Mouse (Mus musculus): ENCODE measurements around the gene Sprr2d. TPM values are rescaled to one million over a fixed set of nuclear protein-coding genes. Genes with fewer than 3 reads are reported as not detected.

The Sprr2d gene
- polyA plus RNA-seq, 1 experiment from 2014 or later, result not detected

- TF ChIP-seq CTCF (IDR thresholded peaks at IDR 0.05; ENCODE audit: low read depth), result no peak
- no peaks in the 10 kb centered on the region for H3K4me1 ChIP-seq (replicated peaks; ENCODE audit: insufficient read depth, low read length)
- H3K4me3 ChIP-seq (replicated peaks; ENCODE audit: low read depth, low read length), result no peak within 1 kb of the TSS
- no peaks in the 10 kb centered on the region for H3K9me3 ChIP-seq (replicated peaks; ENCODE audit: low read length)
- 64% methylated on average over 3 of the region's 3 CpGs for WGBS
- no peak for ATAC-seq (replicated peaks; ENCODE audit: low FRiP score, low read depth)
- H3K4me2 ChIP-seq (ENCODE audit: low read length), result no peak within 1 kb of the TSS
- no peak for DNase-seq (ENCODE audit: low spot score)
- no peak within 1 kb of the TSS for H3K9ac ChIP-seq (ENCODE audit: low read depth, low read length)
- H3K36me3 ChIP-seq (ENCODE audit: insufficient read depth, low read length), result no peaks in the 10 kb centered on the region
- H3K27ac ChIP-seq, result no peak within 1 kb of the TSS
- H3K27me3 ChIP-seq (ENCODE audit: insufficient read depth, low read length), result no peaks in the 10 kb centered on the region
These were observed 25.9 kb downstream of the Sprr2d start, which contains the start of gene Sprr2f for GRCm38 (mm10) chr3:92364887-92365286. Gene Sprr2f (plus strand): TSS chr3:92365187.

- Histone ChIP-seq H3K4me2 (ENCODE audit: low read length) (no peak overlapping the region), H3K27ac (no peak overlapping the region), H3K9me3 (replicated peaks; ENCODE audit: low read length) (no peaks in the 10 kb centered on the region), H3K4me3 (replicated peaks; ENCODE audit: low read depth, low read length) (no peak overlapping the region), H3K9ac (ENCODE audit: low read depth, low read length) (no peak overlapping the region), H3K27me3 (ENCODE audit: insufficient read depth, low read length) (no peaks in the 10 kb centered on the region), H3K36me3 (ENCODE audit: insufficient read depth, low read length) (no peaks in the 10 kb centered on the region), H3K4me1 (replicated peaks; ENCODE audit: insufficient read depth, low read length) (no peaks in the 10 kb centered on the region)
- ATAC-seq (replicated peaks; ENCODE audit: low FRiP score, low read depth) (no peak), DNase-seq (ENCODE audit: low spot score) (no peak)
- 81% methylated on average over 2 of the region's 2 CpGs for WGBS
- TF ChIP-seq CTCF (IDR thresholded peaks at IDR 0.05; ENCODE audit: low read depth), result no peak
These were observed 34.7 kb downstream of the Sprr2d start for GRCm38 (mm10) chr3:92373613-92374012.

- Histone ChIP-seq H3K9me3 (replicated peaks; ENCODE audit: low read length) (no peaks in the 10 kb centered on the region), H3K27ac (no peak within 1 kb of the TSS), H3K4me2 (ENCODE audit: low read length) (no peak within 1 kb of the TSS), H3K4me1 (replicated peaks; ENCODE audit: insufficient read depth, low read length) (no peaks in the 10 kb centered on the region), H3K36me3 (ENCODE audit: insufficient read depth, low read length) (no peaks in the 10 kb centered on the region), H3K27me3 (ENCODE audit: insufficient read depth, low read length) (no peaks in the 10 kb centered on the region), H3K9ac (ENCODE audit: low read depth, low read length) (no peak within 1 kb of the TSS), H3K4me3 (replicated peaks; ENCODE audit: low read depth, low read length) (no peak within 1 kb of the TSS)
- no peak for ATAC-seq (replicated peaks; ENCODE audit: low FRiP score, low read depth)
- DNase-seq (ENCODE audit: low spot score), result no peak
- TF ChIP-seq CTCF (IDR thresholded peaks at IDR 0.05; ENCODE audit: low read depth), result no peak
- WGBS, result 74% methylated on average over 1 of the region's 1 CpGs
These were observed 46.4 kb downstream of the Sprr2d start, which contains the start of gene Sprr2h for GRCm38 (mm10) chr3:92385385-92385784. Gene Sprr2h (plus strand): TSS chr3:92385685.

Other genes with a start within 250 kb of the Sprr2d start
- gene Prr9, start 215.2 kb upstream of the Sprr2d start, polyA plus RNA-seq (2015; fragmentation: Nextera tagmentation; extraction: Ambion mirVana), result not detected in 2 replicates
- gene Lelp1, start 196.4 kb upstream of the Sprr2d start, polyA plus RNA-seq (2015; fragmentation: Nextera tagmentation; extraction: Ambion mirVana), result not detected in 2 replicates
- 0.05 and 0.50 TPM in 2 replicates for gene Sprr2a1, start 123.3 kb upstream of the Sprr2d start, polyA plus RNA-seq (2015; fragmentation: Nextera tagmentation; extraction: Ambion mirVana)
- 9.6 and 27.3 TPM in 2 replicates for gene Sprr2a2, start 123.2 kb upstream of the Sprr2d start, polyA plus RNA-seq (2015; fragmentation: Nextera tagmentation; extraction: Ambion mirVana)
- 1.2 and 6.0 TPM in 2 replicates for gene Sprr2a3, start 53.7 kb upstream of the Sprr2d start, polyA plus RNA-seq (2015; fragmentation: Nextera tagmentation; extraction: Ambion mirVana)
- gene Sprr2b, start 22.5 kb upstream of the Sprr2d start, polyA plus RNA-seq (2015; fragmentation: Nextera tagmentation; extraction: Ambion mirVana), result not detected in 2 replicates
- not detected in 2 replicates for gene Sprr2e, start 13.0 kb downstream of the Sprr2d start, polyA plus RNA-seq (2015; fragmentation: Nextera tagmentation; extraction: Ambion mirVana)
- gene Sprr2f, start 26.0 kb downstream of the Sprr2d start, polyA plus RNA-seq (2015; fragmentation: Nextera tagmentation; extraction: Ambion mirVana), result 30.3 and 58.0 TPM in 2 replicates
- not detected in 2 replicates for gene Sprr2h, start 46.5 kb downstream of the Sprr2d start, polyA plus RNA-seq (2015; fragmentation: Nextera tagmentation; extraction: Ambion mirVana)
- not detected in 2 replicates for gene Sprr2i, start 68.9 kb downstream of the Sprr2d start, polyA plus RNA-seq (2015; fragmentation: Nextera tagmentation; extraction: Ambion mirVana)
- not detected in 2 replicates for gene Sprr2j-ps, start 78.9 kb downstream of the Sprr2d start, polyA plus RNA-seq (2015; fragmentation: Nextera tagmentation; extraction: Ambion mirVana)
- 9.6 and 10.3 TPM in 2 replicates for gene Gm9774, start 90.3 kb downstream of the Sprr2d start, polyA plus RNA-seq (2015; fragmentation: Nextera tagmentation; extraction: Ambion mirVana)
- gene Sprr2k, start 93.4 kb downstream of the Sprr2d start, polyA plus RNA-seq (2015; fragmentation: Nextera tagmentation; extraction: Ambion mirVana), result not detected in 2 replicates
- not detected in 2 replicates for gene Sprr1b, start 99.6 kb downstream of the Sprr2d start, polyA plus RNA-seq (2015; fragmentation: Nextera tagmentation; extraction: Ambion mirVana)
- 0.11 TPM in 1 of 2 replicates, not detected in the other for gene Sprr3, start 119.6 kb downstream of the Sprr2d start, polyA plus RNA-seq (2015; fragmentation: Nextera tagmentation; extraction: Ambion mirVana)
- gene Sprr1a, start 146.8 kb downstream of the Sprr2d start, polyA plus RNA-seq (2015; fragmentation: Nextera tagmentation; extraction: Ambion mirVana), result 96.3 and 137 TPM in 2 replicates
- gene Sprr4, start 161.4 kb downstream of the Sprr2d start, polyA plus RNA-seq (2015; fragmentation: Nextera tagmentation; extraction: Ambion mirVana), result not detected in 2 replicates
- gene 2310046K23Rik, start 195.4 kb downstream of the Sprr2d start, polyA plus RNA-seq (2015; fragmentation: Nextera tagmentation; extraction: Ambion mirVana), result not detected in 2 replicates
- 0.97 and 1.4 TPM in 2 replicates for gene Ivl, start 234.6 kb downstream of the Sprr2d start, polyA plus RNA-seq (2015; fragmentation: Nextera tagmentation; extraction: Ambion mirVana)
- gene Smcp, start 249.9 kb downstream of the Sprr2d start, polyA plus RNA-seq (2015; fragmentation: Nextera tagmentation; extraction: Ambion mirVana), result not detected in 2 replicates

Data from kidney, postnatal 0 days (tissue).